Mouse (Mus musculus) olfactory bulb, adult 2 months (tissue): ENCODE data around the gene Slc7a4.

Experiments
- CTCF ChIP-seq: fragments of 200-500 bp; IDR thresholded peaks from 2 replicates; pipeline ENCODE4 v1.5.1; 2012; ENCODE audit warnings: low read depth, mild to moderate bottlenecking, low read length, moderate library complexity; ENCODE audit not compliant: insufficient read depth
- POLR2A ChIP-seq: fragments of 200-500 bp; IDR thresholded peaks from 2 replicates; pipeline ENCODE4 v1.6.1; 2012; ENCODE audit warnings: mild to moderate bottlenecking, low read depth, low read length, moderate library complexity; ENCODE audit not compliant: insufficient read depth

- TF ChIP-seq CTCF (no peak), POLR2A (peak; percentile 27; the same call in 1 of the 2 replicates)
Observed at GRCm38 (mm10) chr16:17575870-17576824, 6.9 kb downstream of the Slc7a4 start.
